Mouse (Mus musculus): ENCODE measurements around the gene Atg9b. TPM values are rescaled to one million over a fixed set of nuclear protein-coding genes. Genes with fewer than 3 reads are reported as not detected.

Gene Atg9b
- polyA plus RNA-seq, 1 experiment: 0.39 TPM

DNA sequence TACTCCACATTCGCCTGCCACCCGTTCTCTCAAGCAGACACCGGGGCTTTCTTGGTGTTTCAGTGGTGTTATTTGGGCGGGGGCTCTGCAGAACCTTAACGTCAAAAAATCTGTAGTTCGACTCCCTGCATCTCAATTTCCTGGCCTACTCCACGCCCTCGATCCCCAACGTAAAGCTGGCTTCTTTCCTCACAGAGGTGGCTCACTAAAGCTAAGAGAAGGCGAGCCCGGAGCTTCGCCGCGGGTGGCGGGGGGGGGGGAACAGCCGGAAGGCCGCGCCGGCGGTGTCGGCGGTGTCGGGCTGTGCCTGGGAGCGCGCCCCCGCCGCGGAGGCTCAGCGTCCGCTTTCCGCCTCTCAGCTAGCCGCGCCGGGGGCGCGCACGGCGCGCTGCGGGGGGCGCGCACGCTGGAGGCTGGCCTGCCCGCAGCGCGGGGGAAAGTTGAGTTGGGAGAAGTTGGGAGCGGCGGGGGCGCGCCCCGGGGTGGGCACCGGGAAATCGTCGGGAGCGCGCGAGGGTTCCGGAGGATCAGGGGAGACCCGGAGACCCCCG is 33.0 kb upstream of the Atg9b start:
- H3K4me3 ChIP-seq (ENCODE audit: insufficient read depth, low read length): peak overlapping the region; percentile 74
- H3K27ac ChIP-seq (ENCODE audit: insufficient read depth, low read length): peak overlapping the region; percentile 84
- H3K4me1 ChIP-seq (ENCODE audit: control insufficient read depth, insufficient read depth, low read length): peaks cover 4% of the 10 kb centered on the region
- TF ChIP-seq CTCF (IDR thresholded peaks at IDR 0.05; ENCODE audit: borderline replicate concordance, insufficient read depth, low read length) (no peak), POLR2A (IDR thresholded peaks at IDR 0.05; ENCODE audit: low read depth, low read length) (peak; percentile 50)

DNA sequence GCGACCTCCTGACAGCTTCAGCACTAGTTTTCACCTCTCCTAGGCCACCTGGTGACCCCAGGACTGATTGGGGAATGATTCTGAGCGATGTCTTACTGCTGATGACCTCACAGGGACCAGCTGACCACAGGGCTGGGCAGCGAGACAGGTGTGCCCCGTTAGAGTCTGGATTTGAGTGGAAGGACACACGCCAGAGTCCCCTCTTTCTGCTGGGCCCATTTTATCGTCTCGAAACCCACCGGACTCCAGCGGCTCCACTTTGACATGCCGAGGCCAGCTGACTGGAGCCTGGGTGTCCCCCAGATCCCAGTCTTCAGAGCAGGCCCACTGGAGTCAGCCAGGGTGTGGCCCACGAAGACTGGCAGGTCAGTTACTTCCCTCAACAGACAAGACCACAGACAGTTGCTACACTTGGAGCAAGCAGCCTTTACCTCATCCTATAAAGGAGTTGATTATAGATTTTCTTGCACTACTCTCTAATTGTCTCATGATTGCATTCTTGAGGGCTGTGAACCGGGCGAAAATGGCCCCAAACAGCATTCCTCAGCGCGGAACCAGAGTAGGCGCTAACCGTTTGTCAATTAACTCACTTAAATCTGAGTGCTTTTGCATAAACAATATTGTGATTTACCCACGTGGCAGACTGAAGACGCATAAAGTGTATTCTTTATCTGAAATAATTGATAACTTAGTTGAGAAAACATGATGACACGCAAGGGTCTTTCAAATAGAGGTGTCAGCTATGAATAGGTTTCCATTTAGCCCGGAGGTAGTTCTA is 32.2 kb upstream of the Atg9b start:
- H3K4me3 ChIP-seq (ENCODE audit: insufficient read depth, low read length): peak overlapping the region; percentile 39
- H3K27ac ChIP-seq (ENCODE audit: insufficient read depth, low read length): peak overlapping the region; percentile 84
- peaks cover 4% of the 10 kb centered on the region for H3K4me1 ChIP-seq (ENCODE audit: control insufficient read depth, insufficient read depth, low read length)
- TF ChIP-seq CTCF (IDR thresholded peaks at IDR 0.05; ENCODE audit: borderline replicate concordance, insufficient read depth, low read length) (no peak), POLR2A (IDR thresholded peaks at IDR 0.05; ENCODE audit: low read depth, low read length) (no peak; the same call in 1 of the 2 replicates)

DNA sequence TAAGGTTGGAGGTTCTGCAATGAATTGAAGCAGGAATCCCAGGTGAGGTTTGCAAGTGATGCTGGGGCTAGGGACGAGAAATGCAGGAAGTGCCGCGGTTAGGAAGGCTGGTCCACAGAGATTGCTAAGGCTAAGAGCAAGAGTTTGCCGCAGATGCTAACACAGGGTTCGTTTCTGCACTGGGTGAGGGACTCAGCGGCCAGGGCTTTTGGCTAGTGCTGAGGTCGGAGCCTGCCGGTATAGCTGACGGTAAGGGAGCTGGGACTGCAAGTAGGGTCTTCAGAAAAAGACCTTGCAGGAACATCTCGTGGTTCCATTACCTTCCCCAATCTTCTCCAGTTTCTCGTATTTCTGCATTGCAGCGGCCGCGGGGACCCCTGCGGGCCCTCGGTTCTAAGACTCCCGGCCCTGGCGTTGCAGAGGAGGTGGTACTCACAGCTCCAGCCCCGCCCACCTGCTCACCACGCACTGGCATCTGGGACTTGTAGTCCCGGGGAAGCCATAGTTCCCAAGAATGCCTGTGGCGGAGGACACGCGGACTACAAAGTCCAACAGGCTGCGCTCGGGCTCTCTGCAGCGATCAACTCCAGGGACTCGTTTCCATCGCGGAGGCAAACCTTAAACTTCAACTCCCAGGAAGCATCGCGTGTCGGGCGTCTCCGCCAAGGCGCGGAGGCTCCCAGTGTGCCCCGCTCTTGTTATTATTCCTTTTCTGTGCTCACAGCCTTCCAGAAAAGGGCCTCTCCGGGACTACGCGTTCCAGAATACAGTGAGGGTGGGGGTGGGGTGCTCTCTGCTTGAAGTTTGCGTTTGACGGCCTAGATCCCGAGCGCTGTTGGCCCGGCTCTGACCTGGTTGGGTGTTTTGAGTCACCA is 31.4 kb upstream of the Atg9b start, which contains the start of the genes Cdk5 and Slc4a2:
Gene Cdk5 (minus strand): TSS at position 402 of the 875 bp plus-strand sequence.
Gene Slc4a2 (plus strand): TSS at position 709 of the 875 bp plus-strand sequence.
- Histone ChIP-seq H3K4me1 (ENCODE audit: control insufficient read depth, insufficient read depth, low read length) (peaks cover 4% of the 10 kb centered on the region), H3K27ac (ENCODE audit: insufficient read depth, low read length) (peak within 1 kb of the TSS; percentile 84), H3K4me3 (ENCODE audit: insufficient read depth, low read length) (peak within 1 kb of the TSS; percentile 83)
- TF ChIP-seq CTCF (IDR thresholded peaks at IDR 0.05; ENCODE audit: borderline replicate concordance, insufficient read depth, low read length): no peak
- peak; percentile 86 for TF ChIP-seq POLR2A (IDR thresholded peaks at IDR 0.05; ENCODE audit: low read depth, low read length)

DNA sequence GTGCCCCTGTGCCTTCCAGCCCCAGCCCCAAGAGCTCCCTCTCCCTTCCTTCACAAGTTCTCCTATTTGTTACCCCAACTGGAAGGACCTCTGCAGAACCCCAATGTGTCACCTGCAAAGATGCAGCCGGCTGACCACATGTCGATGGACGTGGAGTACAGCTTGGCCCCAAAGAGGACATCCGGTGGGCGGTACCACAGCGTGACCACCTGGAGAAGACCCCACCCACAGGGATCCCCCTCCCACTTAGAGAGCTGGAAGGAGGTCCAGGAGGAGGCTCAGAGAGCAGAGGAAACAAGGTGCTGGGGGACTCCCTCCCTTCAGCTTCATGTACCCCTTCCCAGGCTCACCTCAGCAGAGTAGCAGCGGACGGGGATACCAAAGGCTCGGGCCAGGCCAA is 28.4 kb upstream of the Atg9b start:
- TF ChIP-seq CTCF (IDR thresholded peaks at IDR 0.05; ENCODE audit: borderline replicate concordance, insufficient read depth, low read length): no peak
- no peak for TF ChIP-seq POLR2A (IDR thresholded peaks at IDR 0.05; ENCODE audit: low read depth, low read length)
- H3K27ac ChIP-seq (ENCODE audit: insufficient read depth, low read length): no peak overlapping the region
- H3K4me1 ChIP-seq (ENCODE audit: control insufficient read depth, insufficient read depth, low read length): no peaks in the 10 kb centered on the region
- H3K4me3 ChIP-seq (ENCODE audit: insufficient read depth, low read length): no peak overlapping the region

DNA sequence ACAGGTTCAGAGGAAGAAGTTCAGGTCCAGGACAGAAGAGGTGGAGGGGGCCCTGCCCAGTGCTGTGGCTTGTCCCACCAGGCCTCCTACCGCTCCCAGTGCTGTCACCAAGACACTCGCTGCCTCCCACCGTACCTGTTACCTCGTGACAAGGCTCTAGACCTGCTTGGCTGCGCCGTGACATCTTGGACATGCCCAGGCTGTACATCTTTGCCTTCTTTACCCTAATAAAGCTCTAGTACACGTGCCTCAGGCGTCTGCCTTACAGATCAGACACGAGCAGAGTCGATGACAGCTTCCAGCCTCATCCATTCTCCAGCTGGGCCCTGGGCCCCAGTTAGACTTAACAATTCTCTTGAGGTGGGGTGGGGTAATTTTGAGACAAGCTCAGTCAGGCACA is 25.6 kb upstream of the Atg9b start:
- H3K27ac ChIP-seq (ENCODE audit: insufficient read depth, low read length): no peak overlapping the region
- TF ChIP-seq POLR2A (IDR thresholded peaks at IDR 0.05; ENCODE audit: low read depth, low read length) (no peak), CTCF (IDR thresholded peaks at IDR 0.05; ENCODE audit: borderline replicate concordance, insufficient read depth, low read length) (no peak)
- H3K4me1 ChIP-seq (ENCODE audit: control insufficient read depth, insufficient read depth, low read length): no peaks in the 10 kb centered on the region
- H3K4me3 ChIP-seq (ENCODE audit: insufficient read depth, low read length): no peak overlapping the region

DNA sequence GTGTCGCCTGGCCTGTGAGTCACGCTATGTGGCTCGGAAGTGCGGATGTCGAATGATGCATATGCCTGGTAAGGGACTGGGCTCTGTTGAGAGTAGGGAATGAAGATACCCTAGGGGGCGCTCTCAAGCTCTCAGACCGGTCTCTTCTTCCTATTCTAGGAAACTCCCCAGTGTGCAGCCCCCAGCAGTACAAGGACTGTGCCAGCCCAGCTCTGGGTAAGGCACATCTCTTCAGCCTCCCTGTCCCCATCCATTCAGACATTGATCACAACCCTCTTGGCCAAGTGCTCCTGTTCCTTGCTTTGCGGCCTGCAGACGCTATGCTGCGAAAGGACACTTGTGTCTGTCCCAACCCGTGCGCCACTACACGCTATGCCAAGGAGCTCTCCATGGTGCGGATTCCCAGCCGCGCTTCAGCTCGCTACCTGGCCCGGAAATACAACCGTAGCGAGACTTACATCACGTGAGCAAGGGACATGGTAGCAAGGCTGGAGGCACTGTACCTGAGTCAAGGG is 24.3 kb upstream of the Atg9b start:
- no peak overlapping the region for H3K27ac ChIP-seq (ENCODE audit: insufficient read depth, low read length)
- no peak for TF ChIP-seq CTCF (IDR thresholded peaks at IDR 0.05; ENCODE audit: borderline replicate concordance, insufficient read depth, low read length)
- TF ChIP-seq POLR2A (IDR thresholded peaks at IDR 0.05; ENCODE audit: low read depth, low read length): 0 out of 2 replicates have a peak, but pooled peaks have one; percentile 17
- no peak overlapping the region for H3K4me3 ChIP-seq (ENCODE audit: insufficient read depth, low read length)
- H3K4me1 ChIP-seq (ENCODE audit: control insufficient read depth, insufficient read depth, low read length): no peaks in the 10 kb centered on the region

DNA sequence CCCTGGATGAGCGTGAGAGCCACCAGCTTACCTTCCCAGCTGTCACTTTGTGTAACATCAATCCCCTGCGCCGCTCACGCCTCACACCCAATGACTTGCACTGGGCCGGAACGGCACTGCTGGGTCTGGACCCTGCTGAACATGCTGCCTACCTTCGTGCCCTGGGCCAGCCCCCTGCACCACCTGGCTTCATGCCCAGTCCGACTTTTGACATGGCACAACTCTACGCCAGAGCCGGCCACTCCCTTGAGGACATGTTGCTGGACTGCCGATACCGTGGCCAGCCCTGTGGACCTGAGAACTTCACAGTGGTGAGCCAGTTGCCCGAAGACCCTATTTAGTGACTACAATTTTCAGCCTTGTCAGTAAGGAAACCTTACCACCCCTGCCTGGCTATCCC is 22.0 kb upstream of the Atg9b start:
- H3K4me3 ChIP-seq (ENCODE audit: insufficient read depth, low read length): no peak overlapping the region
- TF ChIP-seq POLR2A (IDR thresholded peaks at IDR 0.05; ENCODE audit: low read depth, low read length) (no peak), CTCF (IDR thresholded peaks at IDR 0.05; ENCODE audit: borderline replicate concordance, insufficient read depth, low read length) (no peak)
- no peaks in the 10 kb centered on the region for H3K4me1 ChIP-seq (ENCODE audit: control insufficient read depth, insufficient read depth, low read length)
- H3K27ac ChIP-seq (ENCODE audit: insufficient read depth, low read length): no peak overlapping the region

DNA sequence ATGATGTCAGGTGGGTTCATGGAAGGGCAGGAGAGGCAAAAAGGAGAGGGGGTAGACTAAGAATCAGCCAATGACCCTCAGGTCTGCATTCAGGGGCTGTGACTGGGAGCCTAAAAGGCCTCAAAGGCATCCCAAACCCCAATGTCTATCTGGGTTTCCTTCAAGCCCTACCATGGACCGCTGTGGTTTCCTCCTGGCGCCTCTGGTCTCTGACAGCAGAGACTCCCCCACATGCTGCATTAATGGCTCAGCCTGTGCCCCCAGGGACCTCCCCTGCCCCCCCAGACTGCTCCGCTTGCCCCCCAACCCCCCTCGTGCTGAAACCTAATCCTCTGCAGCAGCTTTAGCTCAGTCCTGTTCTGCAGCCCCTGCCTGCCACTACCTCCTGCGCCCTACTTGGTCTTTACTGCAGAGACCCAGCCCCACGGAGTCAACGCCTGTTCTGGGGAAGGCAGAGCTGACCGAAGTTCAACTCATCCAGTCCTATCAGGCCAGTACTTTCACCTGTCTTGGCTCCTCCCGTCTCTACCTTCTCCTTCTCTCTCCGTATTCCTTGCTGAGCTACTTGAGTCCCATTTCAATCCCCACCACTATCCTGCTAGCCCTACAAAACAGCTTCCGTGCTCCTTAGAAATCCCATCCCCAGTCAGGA is 21.2 kb upstream of the Atg9b start, which contains the start of gene Asic3:
Gene Asic3 (plus strand): TSS at position 351 of the 652 bp plus-strand sequence.
- Histone ChIP-seq H3K4me1 (ENCODE audit: control insufficient read depth, insufficient read depth, low read length) (no peaks in the 10 kb centered on the region), H3K4me3 (ENCODE audit: insufficient read depth, low read length) (no peak within 1 kb of the TSS), H3K27ac (ENCODE audit: insufficient read depth, low read length) (no peak within 1 kb of the TSS)
- TF ChIP-seq CTCF (IDR thresholded peaks at IDR 0.05; ENCODE audit: borderline replicate concordance, insufficient read depth, low read length) (no peak), POLR2A (IDR thresholded peaks at IDR 0.05; ENCODE audit: low read depth, low read length) (no peak)

DNA sequence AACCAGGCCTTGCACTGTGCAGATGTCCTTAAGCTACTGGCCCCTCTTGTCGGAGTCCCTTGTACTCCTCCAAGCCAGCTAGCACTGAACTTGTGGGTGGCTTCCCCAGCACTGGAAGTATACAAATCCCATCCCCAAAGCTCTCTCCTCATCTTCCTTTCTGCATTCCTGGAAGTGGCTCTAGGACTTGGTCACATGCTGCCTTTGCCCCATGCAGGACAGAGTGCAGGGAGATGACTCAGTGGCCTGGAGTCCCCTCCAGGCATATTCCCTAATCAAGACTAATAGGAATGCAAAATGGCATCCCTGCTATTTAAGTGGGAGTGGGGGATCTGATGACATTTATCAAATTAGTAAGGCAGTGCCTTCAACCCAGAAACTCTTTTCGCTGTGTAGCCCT is 20.1 kb upstream of the Atg9b start:
- TF ChIP-seq CTCF (IDR thresholded peaks at IDR 0.05; ENCODE audit: borderline replicate concordance, insufficient read depth, low read length) (no peak), POLR2A (IDR thresholded peaks at IDR 0.05; ENCODE audit: low read depth, low read length) (no peak)
- Histone ChIP-seq H3K4me3 (ENCODE audit: insufficient read depth, low read length) (no peak overlapping the region), H3K27ac (ENCODE audit: insufficient read depth, low read length) (no peak overlapping the region), H3K4me1 (ENCODE audit: control insufficient read depth, insufficient read depth, low read length) (no peaks in the 10 kb centered on the region)

All from embryonic fibroblast, embryonic 13.5 days (primary cell).